8 mouse cellular contexts compared by ENCODE assay signal in the genomic region with DNA sequence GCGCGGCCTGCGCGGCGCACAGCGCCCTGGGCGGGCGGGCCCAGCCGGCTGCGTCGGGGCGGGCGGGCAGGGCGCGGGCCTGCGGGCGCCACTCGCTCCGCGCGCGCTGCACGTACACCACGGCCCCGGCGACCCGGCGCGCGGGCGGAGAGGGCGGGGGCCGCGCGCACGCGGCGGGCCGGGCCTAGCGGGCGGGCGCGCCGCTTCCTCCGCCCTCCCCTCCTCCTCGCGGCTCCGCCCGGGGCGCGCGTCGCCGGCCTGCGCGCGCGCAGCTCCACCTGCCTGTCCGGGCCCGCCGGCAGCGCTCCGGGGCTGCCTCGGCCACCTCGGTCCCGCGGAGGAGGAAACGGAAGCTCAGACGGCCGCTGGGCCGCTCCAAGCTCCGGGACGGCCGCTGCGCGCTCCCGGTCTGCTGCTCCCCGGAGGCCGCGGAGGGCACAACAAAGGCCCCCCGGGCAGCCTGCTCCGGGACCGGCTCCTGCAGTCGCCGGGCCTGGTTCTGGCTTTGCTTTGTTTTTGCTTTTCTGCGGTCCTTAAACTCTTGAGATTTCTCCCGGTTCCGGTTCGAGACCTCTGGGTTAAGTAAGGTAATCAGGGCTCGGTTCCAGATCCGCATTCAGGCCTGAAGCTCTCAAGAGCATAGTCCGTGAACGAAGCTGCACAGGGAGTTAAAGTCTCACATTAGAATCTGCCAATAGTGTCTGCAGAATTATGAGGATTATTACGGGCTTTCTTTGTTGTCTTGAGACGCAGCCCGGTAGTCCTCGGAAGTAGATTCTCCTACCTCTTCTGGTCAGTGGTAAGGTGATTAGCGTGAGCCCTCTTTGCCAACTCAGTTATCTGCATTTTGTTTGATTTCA. TPM values are rescaled to one million over a fixed set of nuclear protein-coding genes. Genes with fewer than 3 reads are reported as not detected.
DNase-seq lines count a peak whose midpoint lies in the region; ATAC-seq and TF ChIP-seq lines count a peak whose summit lies in the region.

A gene (minus strand): TSS at position 116 of the 860 bp plus-strand sequence.

- peak within 1 kb of the TSS; percentile 82 for H3K9ac ChIP-seq in ES-E14 (ENCODE audit: insufficient read depth, low read depth, low read length, poor library complexity, severe bottlenecking)
- H3K9ac ChIP-seq in forebrain, embryonic 15.5 days (replicated peaks) = peak within 1 kb of the TSS; percentile 82
- H3K9ac ChIP-seq in lung, embryonic 14.5 days = peak within 1 kb of the TSS; percentile 94

- no peak within 1 kb of the TSS for H3K27ac ChIP-seq in ES-E14 (ENCODE audit: insufficient read depth, low read depth, low read length, poor library complexity, severe bottlenecking)
- H3K27ac ChIP-seq in forebrain, embryonic 15.5 days (replicated peaks) = peak within 1 kb of the TSS; percentile 96
- peak within 1 kb of the TSS; percentile 98 for H3K27ac ChIP-seq in lung, embryonic 14.5 days (ENCODE audit: low read depth)
- peak within 1 kb of the TSS; percentile 87 for H3K27ac ChIP-seq in thymus, adult 2 months (ENCODE audit: control insufficient read depth, insufficient read depth, low read length)

- in situ Hi-C loops in ES-E14 (cut with MboI; ENCODE audit: low sequenced_read_pairs in 2 of 2, unreplicated experiment in 2 of 2) = no loop called here

- H3K27me3 ChIP-seq in forebrain, embryonic 15.5 days = no peaks in the 10 kb centered on the region
- H3K27me3 ChIP-seq in lung, embryonic 14.5 days (ENCODE audit: insufficient read depth, low read length) = no peaks in the 10 kb centered on the region
- H3K27me3 ChIP-seq in thymus, adult 2 months (ENCODE audit: control insufficient read depth, insufficient read depth, low read length) = no peaks in the 10 kb centered on the region

- H3K9me3 ChIP-seq in ES-E14 (ENCODE audit: control insufficient read depth, insufficient read depth, low read depth, low read length) = no peaks in the 10 kb centered on the region
- H3K9me3 ChIP-seq in forebrain, embryonic 15.5 days = no peaks in the 10 kb centered on the region
- no peaks in the 10 kb centered on the region for H3K9me3 ChIP-seq in lung, embryonic 14.5 days (ENCODE audit: low read depth, low read length)

- no peak for DNase-seq in ES-E14 (ENCODE audit: low read depth, low spot score)
- DNase-seq in cerebellum, adult 11 months = peak; percentile 77
- DNase-seq in heart, postnatal 14 days = peak; percentile 85 to 94
- peak; percentile 53 to 79 for DNase-seq in layer of hippocampus, adult 18-20 months (ENCODE audit: low spot score in 2 of 2)
- peak; percentile 91 for DNase-seq in lung, embryonic 14.5 days
- DNase-seq in ovary, adult 18-20 months (ENCODE audit: low spot score) = peak; percentile 73
- peak; percentile 81 for DNase-seq in thymus, adult 2 months

- ATAC-seq in forebrain, embryonic 15.5 days (replicated peaks) = peak; percentile 75
- ATAC-seq in lung, embryonic 14.5 days (ENCODE audit: insufficient read depth) = peak; percentile 88

- no peak for TF ChIP-seq CTCF in lung, embryonic 14.5 days (IDR thresholded peaks at IDR 0.05; ENCODE audit: low read depth)
- TF ChIP-seq CTCF in thymus, adult 2 months (IDR thresholded peaks at IDR 0.05; ENCODE audit: borderline replicate concordance, control insufficient read depth, extremely low read depth, insufficient read depth, low read length, poor library complexity) = peak; percentile 51; the same call in 1 of the 2 replicates

- peak; percentile 98 for TF ChIP-seq POLR2A in thymus, adult 2 months (IDR thresholded peaks at IDR 0.05; ENCODE audit: control insufficient read depth, extremely low read depth, insufficient read depth, low read length, poor library complexity)

- peak within 1 kb of the TSS; percentile 83 for H3K4me2 ChIP-seq in forebrain, embryonic 15.5 days (replicated peaks)
- H3K4me2 ChIP-seq in lung, embryonic 14.5 days = peak within 1 kb of the TSS; percentile 92

- under 1% methylated on average over 45 of the region's 98 CpGs for WGBS in forebrain, embryonic 15.5 days
- under 1% methylated on average over 80 of the region's 98 CpGs for WGBS in lung, embryonic 14.5 days
- WGBS in thymus, adult 2 months = 12% methylated on average over 98 of the region's 98 CpGs

- peak within 1 kb of the TSS; percentile 68 to 94 for H3K4me3 ChIP-seq in ES-E14 (ENCODE audit: insufficient read depth in 1 of 2, low read depth in 1 of 2, low read length in 2 of 2, poor library complexity in 1 of 2, severe bottlenecking in 1 of 2)
- H3K4me3 ChIP-seq in forebrain, embryonic 15.5 days = peak within 1 kb of the TSS; percentile 90
- H3K4me3 ChIP-seq in lung, embryonic 14.5 days (ENCODE audit: low read depth, low read length) = peak within 1 kb of the TSS; percentile 83
- H3K4me3 ChIP-seq in thymus, adult 2 months (ENCODE audit: control insufficient read depth, insufficient read depth, low read length) = peak within 1 kb of the TSS; percentile 88

- no peaks in the 10 kb centered on the region for H3K36me3 ChIP-seq in ES-E14 (ENCODE audit: control insufficient read depth, insufficient read depth, low read length, poor library complexity, severe bottlenecking)
- H3K36me3 ChIP-seq in forebrain, embryonic 15.5 days = no peaks in the 10 kb centered on the region
- H3K36me3 ChIP-seq in lung, embryonic 14.5 days (ENCODE audit: insufficient read depth) = 0 out of 2 replicates have a peak, but pooled peaks cover 1% of the 10 kb centered on the region
- H3K36me3 ChIP-seq in thymus, adult 2 months (ENCODE audit: control insufficient read depth, insufficient read depth, low read length) = no peaks in the 10 kb centered on the region

- intact Hi-C loops in heart, postnatal 14 days (cut with DNase I) = loop anchor here (2.0 to 5.0 kb wide), 3 partner anchors 53 to 83 kb away; a partner anchor contains a TSS

- peaks cover 2 to 12% of the 10 kb centered on the region in 2 experiments; a peak in 2 of 4 replicates for H3K4me1 ChIP-seq in ES-E14 (ENCODE audit: control insufficient read depth in 2 of 2, insufficient read depth in 2 of 2, low read length in 2 of 2, poor library complexity in 1 of 2)
- peaks cover 44% of the 10 kb centered on the region for H3K4me1 ChIP-seq in forebrain, embryonic 15.5 days
- peaks cover 13% of the 10 kb centered on the region for H3K4me1 ChIP-seq in lung, embryonic 14.5 days (ENCODE audit: insufficient read depth)
- peaks cover 28% of the 10 kb centered on the region for H3K4me1 ChIP-seq in thymus, adult 2 months (replicated peaks; ENCODE audit: control insufficient read depth, insufficient read depth, low read length)

TF ChIP-seq in ES-E14, 5 proteins besides CTCF, POLR2A, EP300 and RAD21:
- TF ChIP-seq HCFC1 (IDR thresholded peaks at IDR 0.05; ENCODE audit: borderline replicate concordance, insufficient read depth, low read length) = 0 out of 2 replicates have a peak, but pooled peaks have one; percentile 38
- TF ChIP-seq MAFK (IDR thresholded peaks at IDR 0.05; ENCODE audit: insufficient read depth, low read depth, low read length) = no peak

RNA-seq across cellular contexts. Expression of the gene that starts here (rescaled TPM):
- total RNA-seq in ES-E14 (2012; rRNA removed) = 13.1 and 15.8 TPM in 2 replicates
- 20.0 and 20.9 TPM in 2 replicates for polyA plus RNA-seq in forebrain, embryonic 15.5 days (2015; fragmentation: Nextera tagmentation; extraction: Ambion mirVana)
- 100 to 1,000 TPM; 178 to 190 TPM for total RNA-seq in heart, postnatal 14 days (2021)
- total RNA-seq in layer of hippocampus, adult 18-20 months (2021) = 10 to 100 TPM; 67.8 to 69.6 TPM
- 14.4 and 16.2 TPM in 2 replicates for polyA plus RNA-seq in lung, embryonic 14.5 days (2014; fragmentation: Nextera tagmentation; extraction: Ambion mirVana)
- polyA plus RNA-seq in thymus, adult 2 months (2012; rRNA removed) = 40.5 and 43.1 TPM in 2 replicates
